Mouse (Mus musculus) A20 (cell line): ENCODE data around the gene Olfr26.
"Not testable (repeated sequence)": the region's sequence is repeated elsewhere in the genome, so short reads cannot be mapped to it uniquely, and the experiment has no call there.

Experiments used
- DNase-seq: peaks from one replicate; pipeline ENCODE4 v3.0.0-alpha.2; 2011; ENCODE audit warnings: low read depth, low spot score

Gene Olfr26

GRCm38 (mm10) chr9:38854760-38855159, at the start of gene Olfr26:
Olfr26 (plus strand) TSS chr9:38855060.
- DNase-seq: no peak

- no peak for DNase-seq
These were observed 49.2 kb upstream of the Olfr26 start for GRCm38 (mm10) chr9:38805696-38806095.

- no peak for DNase-seq
These were observed 40.5 kb upstream of the Olfr26 start, which contains the start of gene Olfr922 for GRCm38 (mm10) chr9:38814314-38814713. Olfr922 (plus strand) TSS chr9:38814614.

- DNase-seq: no peak
These were observed 39.3 kb upstream of the Olfr26 start for GRCm38 (mm10) chr9:38815458-38815986.

- no peak for DNase-seq
These were observed 28.6 kb upstream of the Olfr26 start, which contains the start of gene Olfr923 for GRCm38 (mm10) chr9:38826245-38826644. Olfr923 (plus strand) TSS chr9:38826545.

- no peak for DNase-seq
These were observed 21.8 kb upstream of the Olfr26 start for GRCm38 (mm10) chr9:38833027-38833426.

- DNase-seq: no peak
These were observed 10.7 kb upstream of the Olfr26 start, which contains the start of gene Olfr924 for GRCm38 (mm10) chr9:38844149-38844548. Olfr924 (plus strand) TSS chr9:38844449.

GRCm38 (mm10) chr9:38874880-38875279, 20.0 kb downstream of the Olfr26 start:
- DNase-seq: not testable (repeated sequence)

- no peak for DNase-seq
These were observed 22.0 kb downstream of the Olfr26 start, which contains the start of gene Olfr926 for GRCm38 (mm10) chr9:38876826-38877225. Olfr926 (plus strand) TSS chr9:38877126.
